Mouse (Mus musculus): ENCODE data around the gene Ppp1r14c. TPM values are rescaled to one million over a fixed set of nuclear protein-coding genes. Genes with fewer than 3 reads are reported as not detected.

Ppp1r14c gene
- total RNA-seq (2023), result not detected

GRCm38 (mm10) chr10:3366036-3366869, at the start of gene Ppp1r14c:
Ppp1r14c (plus strand) TSS chr10:3366057.

Other genes with a start within 250 kb of the Ppp1r14c start
- not detected for gene H60c, start 98.3 kb upstream of the Ppp1r14c start, total RNA-seq (2023)
- gene Iyd, start 174.2 kb downstream of the Ppp1r14c start, total RNA-seq (2023), result not detected